Mouse (Mus musculus) layer of hippocampus, postnatal 10 days (tissue): ENCODE data around the gene Fgfr2. TPM values are rescaled to one million over a fixed set of nuclear protein-coding genes. Genes with fewer than 3 reads are reported as not detected.

Experiments used
- DNase-seq, 2 experiments: peaks; one replicate each; pipeline ENCODE4 v3.0.0; 2021; ENCODE audit warnings: low spot score in 2 of 2
- total RNA-seq, 2 experiments: library from RNA; stranded (reverse); gene quantifications; 2 replicates each; pipeline ENCODE4 v1.2.3; 2021

The Fgfr2 gene
- total RNA-seq, 2 experiments from 2014 or later = 35.6 to 48.3 TPM

DNA sequence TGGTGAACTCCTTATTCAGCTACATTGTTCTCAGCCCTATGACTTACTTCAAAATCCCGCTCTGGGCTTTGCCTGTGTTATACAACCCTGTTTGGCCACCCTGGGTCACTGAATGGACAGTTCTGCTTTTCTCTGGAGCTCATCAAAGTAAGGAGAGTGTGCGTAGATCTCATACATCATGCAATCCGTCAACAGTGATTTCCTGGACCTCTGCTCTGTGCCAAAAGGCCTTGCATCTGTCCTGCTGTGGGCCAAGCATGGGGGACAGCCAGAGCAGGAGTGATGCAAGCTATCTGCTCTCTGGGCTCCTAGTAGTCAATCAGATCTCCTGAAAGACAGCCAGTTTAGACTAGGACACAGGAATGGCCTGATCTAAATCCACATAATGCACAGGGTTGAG, 2137.4 kb downstream of the Fgfr2 start:
- no peak for DNase-seq

DNA sequence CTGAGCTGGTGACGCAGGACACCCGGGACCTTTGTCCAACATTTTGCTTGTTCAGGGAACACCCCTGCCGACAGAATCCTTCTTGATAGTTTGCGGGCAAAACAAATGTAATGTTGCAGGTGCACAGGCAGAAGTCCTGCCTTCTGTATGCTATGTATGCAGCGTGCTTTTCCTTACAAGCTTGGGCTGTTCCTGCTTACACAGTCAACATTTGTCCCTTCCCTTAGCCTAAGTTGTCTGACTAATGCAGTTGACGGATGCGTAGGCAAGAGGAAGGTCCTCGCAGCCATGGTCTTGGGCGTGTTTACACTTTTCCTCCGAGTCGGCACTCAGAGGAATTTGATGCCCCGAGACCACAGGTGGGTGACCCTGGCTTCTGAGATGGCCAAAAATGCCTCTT, 2138.0 kb downstream of the Fgfr2 start:
- no peak for DNase-seq

GRCm38 (mm10) chr7:130984294-130984693, 2138.9 kb downstream of the Fgfr2 start:
- DNase-seq = no peak

DNA sequence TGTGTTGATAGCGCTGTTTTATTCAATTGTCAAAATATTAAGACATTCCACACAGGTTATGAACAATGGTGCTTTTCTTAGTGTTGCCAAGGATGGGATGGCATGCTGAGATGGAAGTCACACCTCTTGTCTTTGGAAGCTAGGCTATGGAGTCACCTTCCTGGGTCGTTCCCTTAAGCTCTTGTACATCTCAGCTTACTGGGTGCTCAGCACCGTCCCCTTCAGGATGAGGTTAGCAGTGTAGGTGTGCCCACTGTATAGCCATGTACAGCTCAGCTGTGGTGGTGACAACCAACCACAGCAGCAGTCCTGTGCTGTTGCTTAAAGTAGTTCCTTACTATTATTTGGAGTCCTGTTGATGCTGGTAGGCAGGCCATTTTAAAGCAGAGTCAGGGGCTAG, 2140.3 kb downstream of the Fgfr2 start:
- no peak for DNase-seq

DNA sequence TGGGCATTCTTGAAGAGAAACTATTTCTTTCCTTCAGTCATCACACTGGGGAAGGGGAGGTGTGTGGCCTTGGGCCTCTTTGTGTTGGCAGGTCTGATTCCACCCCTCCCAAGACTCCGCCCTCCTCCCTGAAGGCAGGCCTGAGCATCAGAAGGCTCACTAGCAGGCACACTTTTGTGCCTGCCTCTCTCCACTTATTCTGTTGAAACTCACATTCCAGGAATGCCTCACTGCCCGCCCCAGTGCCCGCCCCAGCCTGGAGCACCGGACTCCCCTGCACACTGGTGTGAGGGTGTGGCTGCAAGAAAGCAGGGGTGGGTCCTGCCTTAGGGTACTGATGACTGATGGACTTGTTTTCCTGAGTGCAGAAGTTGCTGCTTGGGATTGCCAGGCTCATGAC, 2140.8 kb downstream of the Fgfr2 start:
- no peak for DNase-seq

DNA sequence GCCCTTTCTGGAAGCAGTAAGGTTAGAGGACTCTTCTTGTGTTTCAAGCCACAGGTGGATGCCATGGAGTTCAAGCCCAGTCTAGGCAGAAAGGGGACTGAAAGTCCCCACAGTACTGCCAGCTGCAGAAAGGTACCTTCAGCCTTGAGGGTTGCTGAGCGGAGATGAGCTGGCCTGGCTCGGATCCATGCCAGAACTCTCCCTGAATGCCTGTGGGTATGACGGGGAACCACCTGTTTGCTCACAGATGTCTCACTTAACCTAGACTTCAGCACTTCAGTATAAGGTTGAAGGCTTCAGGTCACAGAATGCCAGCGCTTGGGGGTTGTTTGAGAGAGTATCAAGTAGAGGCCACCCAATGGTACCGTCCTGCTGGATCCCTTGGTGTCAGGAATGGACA, 2143.0 kb downstream of the Fgfr2 start:
- DNase-seq = no peak

DNA sequence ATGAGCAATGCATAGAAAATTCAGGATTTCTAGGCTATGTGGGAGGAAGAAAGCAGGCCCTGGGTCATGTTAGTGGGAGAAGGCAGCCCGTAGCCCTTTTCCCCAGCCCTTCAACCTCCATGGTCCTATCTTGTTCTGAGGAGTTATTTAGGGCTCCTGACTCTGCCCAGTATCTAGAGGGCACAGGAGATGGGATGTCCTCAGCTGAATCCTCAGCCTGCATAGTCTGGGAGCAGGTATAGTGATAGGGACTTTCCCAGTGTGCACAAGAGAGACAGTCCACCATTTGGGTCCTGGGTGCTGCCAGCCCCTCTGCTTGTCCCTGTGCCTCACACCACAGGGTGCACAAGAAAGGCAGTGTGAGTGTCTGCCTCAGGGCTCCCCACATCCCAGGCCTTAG, 2144.6 kb downstream of the Fgfr2 start:
- no peak for DNase-seq

- DNase-seq = peak; percentile 77 to 79
These were observed 2145.2 kb downstream of the Fgfr2 start for GRCm38 (mm10) chr7:130977794-130978521.

DNA sequence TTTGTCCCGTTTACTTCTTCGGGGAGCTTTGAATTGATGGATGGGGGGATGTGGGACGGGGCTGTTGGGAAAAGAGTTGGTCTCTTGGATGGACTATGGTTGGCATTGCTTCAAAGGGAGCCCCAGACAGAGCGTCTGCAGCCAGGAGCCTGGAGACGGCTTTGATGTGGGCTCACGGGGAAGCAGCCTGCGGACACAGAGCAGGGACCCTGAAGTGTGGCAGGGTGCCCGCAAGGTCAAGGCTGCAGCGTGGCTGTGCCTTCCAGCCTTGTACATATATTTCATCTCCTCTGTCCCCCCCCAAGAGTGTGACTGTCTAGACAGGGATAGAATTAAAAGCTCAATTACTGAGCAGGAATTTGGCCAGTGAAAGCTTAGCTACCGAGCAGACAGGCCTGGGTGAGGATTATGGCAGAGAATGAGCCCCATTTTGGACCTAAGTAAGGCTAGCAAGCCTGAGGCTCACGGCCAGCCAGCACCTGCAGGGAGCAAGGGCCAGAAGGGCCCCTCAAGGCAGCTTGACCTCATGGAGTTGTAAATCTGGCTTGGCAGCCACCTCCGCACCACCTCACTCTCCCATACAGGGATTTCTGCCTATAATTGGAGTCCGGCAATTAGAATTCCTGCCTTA, 2146.7 kb downstream of the Fgfr2 start:
- peak in 1 of 2 experiments; percentile 53 for DNase-seq

DNA sequence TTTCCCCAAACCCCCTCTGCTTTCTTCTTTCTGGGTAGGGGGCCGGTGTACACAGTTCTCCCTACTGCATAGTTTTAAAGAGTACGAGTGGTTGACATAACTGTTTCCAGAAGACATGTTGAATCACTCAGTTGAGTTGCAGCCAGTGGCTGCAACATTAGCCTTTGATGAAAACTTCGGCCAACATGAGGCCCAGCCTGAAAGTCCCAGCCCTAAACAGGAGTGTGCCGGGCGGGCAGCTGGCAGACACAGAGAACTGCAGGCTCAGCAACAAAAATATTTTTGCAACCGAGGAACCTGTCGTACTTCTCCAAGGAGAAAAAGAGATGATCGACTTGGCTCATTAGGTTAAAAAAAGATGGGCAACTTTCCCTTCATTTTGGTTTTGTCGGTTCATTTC, 2150.4 kb downstream of the Fgfr2 start:
- DNase-seq = no peak

DNA sequence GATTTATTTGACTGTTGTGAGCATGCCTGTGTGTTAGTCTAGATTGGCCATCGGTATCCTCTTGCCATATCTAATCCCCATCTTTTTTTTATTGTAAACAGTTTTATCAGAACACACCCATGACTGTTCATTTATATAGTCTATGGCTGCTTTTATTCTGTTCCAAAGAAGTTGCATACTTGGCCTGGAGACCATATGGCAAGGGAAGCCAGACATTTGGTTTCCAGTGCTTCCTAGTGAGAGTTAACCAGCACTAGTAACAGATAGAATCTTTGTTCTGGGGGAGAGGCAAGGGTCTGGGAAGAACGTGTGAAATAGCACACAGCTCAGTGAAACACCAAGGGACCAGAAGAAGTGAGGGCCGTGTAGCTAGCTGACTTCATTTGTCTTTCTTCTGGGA, 2153.6 kb downstream of the Fgfr2 start:
- DNase-seq = no peak

GRCm38 (mm10) chr7:130969076-130969475, 2154.1 kb downstream of the Fgfr2 start:
- no peak for DNase-seq

- no peak for DNase-seq
These were observed 2154.6 kb downstream of the Fgfr2 start for GRCm38 (mm10) chr7:130968537-130968936.

- DNase-seq = no peak
These were observed 2155.2 kb downstream of the Fgfr2 start for GRCm38 (mm10) chr7:130967901-130968300.

DNA sequence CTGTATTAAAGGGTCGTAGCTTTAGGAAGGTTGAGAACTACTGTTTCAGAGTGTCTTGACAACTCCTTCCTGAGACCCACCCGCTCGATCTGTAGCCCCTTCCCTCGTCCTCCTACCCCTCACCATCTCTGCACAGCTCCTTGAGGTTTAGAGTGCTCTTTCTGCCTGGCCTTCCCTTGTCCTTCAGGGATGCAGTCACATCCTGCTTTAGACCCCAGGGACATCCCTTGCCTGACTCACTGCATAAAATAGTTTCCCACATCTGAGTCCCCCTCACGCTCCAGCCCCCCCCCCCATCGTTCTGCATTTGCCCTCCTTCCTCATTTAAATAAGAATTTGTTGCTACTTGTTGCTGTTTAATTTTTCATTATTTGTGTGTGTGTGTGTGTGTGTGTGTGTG, 2156.3 kb downstream of the Fgfr2 start:
- no peak for DNase-seq

- DNase-seq = no peak
These were observed 2156.7 kb downstream of the Fgfr2 start for GRCm38 (mm10) chr7:130966451-130966850.

DNA sequence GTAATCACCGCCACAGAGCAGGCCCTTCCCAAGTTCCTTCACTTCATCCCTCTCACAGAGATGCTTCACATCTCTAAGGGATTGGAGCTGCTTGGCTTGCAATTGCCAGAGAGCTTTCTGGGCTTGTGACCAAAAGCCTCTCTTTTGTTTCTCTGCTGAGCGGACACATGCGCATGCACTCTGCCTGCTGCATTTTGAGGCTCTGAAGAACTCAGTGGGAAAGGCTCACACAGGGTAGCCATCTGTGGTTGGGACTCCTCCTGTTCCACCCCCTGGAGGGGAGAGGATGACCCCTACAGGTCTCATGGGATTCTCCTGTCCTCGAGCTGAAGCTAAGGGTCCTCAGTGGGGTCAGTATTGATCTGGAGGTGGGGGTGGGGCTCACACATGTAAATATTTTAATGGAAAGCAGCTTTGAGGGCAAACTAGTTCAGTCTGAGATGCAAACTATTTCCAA, 2157.2 kb downstream of the Fgfr2 start:
- DNase-seq = peak; percentile 59 to 71

GRCm38 (mm10) chr7:130965396-130965795, 2157.8 kb downstream of the Fgfr2 start:
- no peak for DNase-seq

- DNase-seq = peak in 1 of 2 experiments; percentile 63
These were observed 2158.5 kb downstream of the Fgfr2 start for GRCm38 (mm10) chr7:130964686-130965085.

DNA sequence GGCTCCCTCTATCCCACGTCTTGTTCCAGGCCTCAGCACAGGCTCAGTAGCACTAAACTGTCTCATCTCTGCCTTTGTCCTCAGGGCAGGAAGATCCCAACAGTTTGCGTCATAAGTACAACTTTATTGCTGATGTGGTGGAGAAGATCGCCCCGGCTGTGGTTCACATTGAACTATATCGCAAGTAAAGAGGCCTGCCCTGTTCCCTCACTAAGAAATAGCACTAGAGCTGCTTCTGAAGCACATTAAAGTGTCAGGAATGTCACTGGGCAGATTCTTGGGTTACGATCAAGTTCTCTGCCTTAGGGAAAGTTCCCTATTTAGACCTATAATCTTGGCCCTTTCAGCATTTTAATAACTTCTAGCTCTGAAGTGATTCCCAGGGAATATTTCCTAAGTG, 2161.7 kb downstream of the Fgfr2 start:
- DNase-seq = no peak

DNA sequence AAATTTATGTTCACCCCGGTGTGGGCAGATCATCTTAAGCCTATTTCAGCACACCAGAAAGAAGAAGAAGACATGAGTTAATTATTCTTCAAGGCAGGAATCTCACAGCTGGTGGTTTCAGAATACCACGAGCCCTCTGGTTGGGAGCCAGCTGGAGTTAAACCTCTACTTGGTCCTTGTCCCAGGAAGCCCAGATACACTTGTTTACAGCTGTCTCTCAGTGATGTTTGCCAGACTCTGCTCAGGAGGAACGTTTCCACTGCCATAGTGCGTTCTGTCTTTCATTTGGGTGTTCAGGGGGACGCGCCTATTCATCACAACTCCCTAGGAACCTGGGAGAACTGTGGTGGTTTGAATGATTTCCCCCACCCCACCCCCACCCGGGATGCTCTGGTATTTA, 2163.3 kb downstream of the Fgfr2 start:
- peak; percentile 55 to 61 for DNase-seq

GRCm38 (mm10) chr7:130958551-130958950, 2164.6 kb downstream of the Fgfr2 start:
- DNase-seq = no peak

- DNase-seq = peak; percentile 53 to 55
These were observed 2169.0 kb downstream of the Fgfr2 start for GRCm38 (mm10) chr7:130954177-130954601.
